Mouse (Mus musculus): ENCODE results near the gene Nipsnap1. TPM values are rescaled to one million over a fixed set of nuclear protein-coding genes. Genes with fewer than 3 reads are reported as not detected.
A peak's percentile ranks its signal among the peaks of the same experiment; 100 is the strongest.

The Nipsnap1 gene
- polyA plus RNA-seq, 1 experiment = 0.72 TPM

DNA sequence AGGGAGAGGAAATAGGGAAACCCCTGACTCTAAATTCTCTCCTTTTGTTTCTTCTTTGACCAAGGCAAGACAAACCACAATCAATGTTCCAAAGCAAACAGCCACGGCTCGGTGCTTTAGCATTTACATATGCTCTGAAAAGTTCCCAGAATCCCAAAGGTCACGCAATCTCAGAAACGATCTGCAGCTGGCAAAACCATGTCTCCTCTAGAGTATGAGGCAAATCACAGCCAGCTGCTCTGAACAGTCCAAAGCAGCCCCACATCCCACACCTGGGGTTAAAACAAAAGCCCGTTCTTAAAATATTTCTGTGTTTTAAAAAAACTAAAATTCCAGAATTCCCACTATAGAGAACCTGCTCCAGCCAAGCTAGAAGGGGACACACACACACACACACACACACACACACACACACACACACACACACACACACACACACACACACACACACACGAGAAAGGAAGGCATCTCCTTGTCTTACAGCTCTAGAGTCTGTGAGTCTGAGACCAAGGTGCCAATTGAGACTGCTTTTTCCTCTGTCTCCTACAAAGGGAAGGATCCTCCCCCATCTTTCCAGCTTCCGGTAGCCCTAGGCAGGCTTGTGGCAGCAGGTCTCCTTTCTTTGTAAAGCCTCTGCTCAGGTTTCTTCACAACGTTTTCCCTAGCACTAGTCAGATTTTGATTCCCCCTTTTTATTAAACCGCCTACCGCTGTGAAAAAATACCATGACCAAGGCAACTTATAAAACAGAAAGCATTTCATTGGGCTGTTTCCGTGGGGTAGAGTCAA lies 11.7 kb upstream of the Nipsnap1 start:
- H3K9me3 ChIP-seq (ENCODE audit: control insufficient read depth, low read length) = no peaks in the 10 kb centered on the region
- no peaks in the 10 kb centered on the region for H3K4me1 ChIP-seq (ENCODE audit: control insufficient read depth)
- H3K36me3 ChIP-seq (ENCODE audit: control insufficient read depth) = no peaks in the 10 kb centered on the region
- no peak overlapping the region for H3K4me3 ChIP-seq (replicated peaks)
- peaks cover 29% of the 10 kb centered on the region for H3K27me3 ChIP-seq (ENCODE audit: control insufficient read depth)
- TF ChIP-seq GATA1 (IDR thresholded peaks at IDR 0.05; ENCODE audit: low read length) = no peak
- TF ChIP-seq TAL1 (IDR thresholded peaks at IDR 0.05; ENCODE audit: low read length) = no peak

DNA sequence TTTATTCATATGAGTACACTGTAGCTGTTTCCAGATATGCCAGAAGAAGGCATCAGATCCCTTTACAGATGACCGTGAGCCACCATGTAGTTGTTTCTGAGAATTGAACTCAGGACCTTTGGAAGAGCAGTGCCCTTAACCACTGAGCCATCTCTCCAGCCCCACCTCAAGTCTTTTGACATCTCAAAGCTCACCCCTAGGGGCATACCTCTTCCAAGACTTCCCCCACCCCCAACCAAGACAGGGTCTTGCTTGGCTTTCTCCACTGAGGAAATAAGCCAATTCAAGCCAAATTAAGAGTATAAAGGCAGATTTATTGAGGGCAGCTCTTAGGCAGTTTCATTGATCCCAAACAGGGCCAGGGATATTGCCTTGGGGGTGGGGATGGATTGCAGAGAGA lies 11.0 kb upstream of the Nipsnap1 start:
- no peaks in the 10 kb centered on the region for H3K4me1 ChIP-seq (ENCODE audit: control insufficient read depth)
- no peak for TF ChIP-seq TAL1 (IDR thresholded peaks at IDR 0.05; ENCODE audit: low read length)
- no peaks in the 10 kb centered on the region for H3K9me3 ChIP-seq (ENCODE audit: control insufficient read depth, low read length)
- H3K36me3 ChIP-seq (ENCODE audit: control insufficient read depth) = no peaks in the 10 kb centered on the region
- H3K27me3 ChIP-seq (ENCODE audit: control insufficient read depth) = peaks cover 26% of the 10 kb centered on the region
- H3K4me3 ChIP-seq (replicated peaks) = no peak overlapping the region

DNA sequence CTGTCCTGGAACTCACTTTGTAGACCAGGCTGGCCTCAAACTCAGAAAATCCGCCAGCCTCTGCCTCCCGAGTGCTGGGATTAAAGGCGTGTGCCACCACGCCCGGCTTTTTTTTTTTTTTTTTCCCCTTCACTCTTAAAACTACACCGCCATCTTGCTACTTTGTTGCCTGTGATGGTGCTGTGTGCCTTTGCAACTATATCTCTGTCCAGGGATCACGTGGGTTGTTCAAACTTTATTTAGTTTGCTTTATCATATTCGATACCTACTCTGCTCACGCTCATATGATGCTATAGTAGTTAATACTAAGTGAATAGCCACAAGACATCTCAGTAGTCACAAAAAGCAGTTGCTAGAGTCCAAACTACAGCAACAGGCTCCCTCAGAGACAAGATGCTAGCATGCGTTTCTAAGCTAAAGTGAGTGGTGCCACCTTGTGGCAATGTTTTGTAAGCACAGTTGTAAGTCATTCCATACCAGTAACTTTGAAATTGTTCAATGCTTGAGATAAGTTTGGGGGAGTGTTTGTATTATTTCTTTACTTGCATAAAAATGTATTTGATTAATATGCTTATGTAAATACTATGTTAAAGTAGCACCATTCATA lies 8.0 kb upstream of the Nipsnap1 start:
- Histone ChIP-seq H3K4me3 (replicated peaks) (no peak overlapping the region), H3K36me3 (ENCODE audit: control insufficient read depth) (no peaks in the 10 kb centered on the region)

DNA sequence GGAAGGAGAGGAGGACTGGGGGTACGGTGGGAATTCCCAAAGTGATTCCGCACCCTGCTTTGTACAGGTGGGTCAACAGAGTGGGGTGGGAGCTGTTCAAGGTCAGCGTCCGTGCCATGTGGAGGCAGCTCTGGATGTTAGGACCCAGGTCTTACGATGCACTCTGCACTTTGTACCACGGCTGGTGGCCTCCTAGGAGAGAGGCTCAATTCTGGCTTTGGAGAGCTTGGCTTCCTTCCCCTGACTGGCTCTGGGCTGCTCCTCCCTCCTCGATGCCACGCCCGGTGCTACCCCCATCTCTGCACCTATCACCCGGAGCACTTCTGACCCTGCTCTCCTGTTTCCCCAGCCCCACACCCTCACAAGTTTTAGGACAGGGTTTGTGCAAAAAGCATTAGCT lies 800 bp downstream of the Nipsnap1 start:
- peaks cover 5% of the 10 kb centered on the region; the same call in 1 of the 2 replicates for H3K36me3 ChIP-seq (ENCODE audit: control insufficient read depth)
- H3K9me3 ChIP-seq (ENCODE audit: control insufficient read depth, low read length) = peaks cover 3% of the 10 kb centered on the region; the same call in 1 of the 2 replicates
- no peaks in the 10 kb centered on the region for H3K27me3 ChIP-seq (ENCODE audit: control insufficient read depth)
- TF ChIP-seq GATA1 (IDR thresholded peaks at IDR 0.05; ENCODE audit: low read length) (no peak), TAL1 (IDR thresholded peaks at IDR 0.05; ENCODE audit: low read length) (no peak)
- H3K4me1 ChIP-seq (ENCODE audit: control insufficient read depth) = peaks cover 15% of the 10 kb centered on the region
- peak overlapping the region; percentile 63 for H3K4me3 ChIP-seq (replicated peaks)

More for the DNA sequence above, 8.0 kb upstream of the Nipsnap1 start:
- Histone ChIP-seq H3K4me1 (ENCODE audit: control insufficient read depth) (no peaks in the 10 kb centered on the region), H3K9me3 (ENCODE audit: control insufficient read depth, low read length) (no peaks in the 10 kb centered on the region), H3K27me3 (ENCODE audit: control insufficient read depth) (peaks cover 14% of the 10 kb centered on the region)
- TF ChIP-seq GATA1 (IDR thresholded peaks at IDR 0.05; ENCODE audit: low read length) (no peak), TAL1 (IDR thresholded peaks at IDR 0.05; ENCODE audit: low read length) (no peak)

GRCm38 (mm10) chr11:4881087-4881486 lies 7.3 kb downstream of the Nipsnap1 start:
- TF ChIP-seq TAL1 (IDR thresholded peaks at IDR 0.05; ENCODE audit: low read length) = no peak
- no peak for TF ChIP-seq GATA1 (IDR thresholded peaks at IDR 0.05; ENCODE audit: low read length)
- Histone ChIP-seq H3K4me1 (ENCODE audit: control insufficient read depth) (no peaks in the 10 kb centered on the region; the same call in 1 of the 2 replicates), H3K9me3 (ENCODE audit: control insufficient read depth, low read length) (peaks cover 3% of the 10 kb centered on the region; the same call in 1 of the 2 replicates)

DNA sequence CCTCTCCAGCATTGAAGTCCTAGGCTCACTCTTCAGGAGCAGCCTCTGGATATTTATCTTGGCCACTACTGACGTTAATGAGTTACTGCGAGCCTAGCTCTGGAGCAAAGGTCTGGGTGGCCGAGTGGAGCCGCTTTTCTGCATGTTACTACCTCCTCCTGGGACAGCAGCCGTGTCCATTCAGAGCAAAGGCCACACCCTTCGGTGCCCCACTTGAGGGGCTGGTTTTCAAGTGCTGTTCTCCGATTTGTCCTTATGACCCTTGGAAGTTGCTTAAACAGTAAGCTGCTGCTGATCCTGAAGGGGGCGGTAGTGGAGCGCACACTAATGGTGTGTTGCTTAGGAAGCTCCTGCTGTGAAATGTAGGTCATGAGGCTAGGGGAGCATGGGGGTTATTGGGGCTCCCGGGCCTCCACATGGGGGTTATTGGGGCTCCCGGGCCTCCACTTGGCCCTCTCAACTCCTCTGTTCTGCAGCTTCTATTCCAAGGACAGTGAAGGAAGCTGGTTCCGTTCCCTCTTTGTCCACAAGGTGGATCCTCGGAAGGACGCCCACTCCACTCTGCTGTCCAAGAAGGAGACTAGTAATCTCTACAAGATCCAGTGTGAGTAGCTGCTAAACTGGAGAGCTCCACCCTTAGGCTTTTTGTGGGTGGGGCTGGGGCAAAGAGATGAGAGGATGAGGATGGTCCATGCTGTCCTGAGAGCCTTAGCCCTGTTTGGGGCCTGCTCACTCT lies 9.3 kb downstream of the Nipsnap1 start:
- H3K4me3 ChIP-seq (replicated peaks) = no peak overlapping the region
- TF ChIP-seq GATA1 (IDR thresholded peaks at IDR 0.05; ENCODE audit: low read length) (no peak), TAL1 (IDR thresholded peaks at IDR 0.05; ENCODE audit: low read length) (no peak)
- H3K27me3 ChIP-seq (ENCODE audit: control insufficient read depth) = no peaks in the 10 kb centered on the region

More at GRCm38 (mm10) chr11:4881087-4881486, 7.3 kb downstream of the Nipsnap1 start:
- Histone ChIP-seq H3K36me3 (ENCODE audit: control insufficient read depth) (peaks cover 12% of the 10 kb centered on the region; the same call in 1 of the 2 replicates), H3K4me3 (replicated peaks) (no peak overlapping the region), H3K27me3 (ENCODE audit: control insufficient read depth) (no peaks in the 10 kb centered on the region)

GRCm38 (mm10) chr11:4885385-4885903 lies 11.7 kb downstream of the Nipsnap1 start:
- Histone ChIP-seq H3K9me3 (ENCODE audit: control insufficient read depth, low read length) (no peaks in the 10 kb centered on the region), H3K27me3 (ENCODE audit: control insufficient read depth) (no peaks in the 10 kb centered on the region), H3K4me3 (replicated peaks) (no peak overlapping the region), H3K4me1 (ENCODE audit: control insufficient read depth) (no peaks in the 10 kb centered on the region; the same call in 1 of the 2 replicates), H3K36me3 (ENCODE audit: control insufficient read depth) (peaks cover 21% of the 10 kb centered on the region; the same call in 1 of the 2 replicates)
- no peak for TF ChIP-seq GATA1 (IDR thresholded peaks at IDR 0.05; ENCODE audit: low read length)
- no peak for TF ChIP-seq TAL1 (IDR thresholded peaks at IDR 0.05; ENCODE audit: low read length)

More for the DNA sequence above, 9.3 kb downstream of the Nipsnap1 start:
- Histone ChIP-seq H3K36me3 (ENCODE audit: control insufficient read depth) (peaks cover 8% of the 10 kb centered on the region; the same call in 1 of the 2 replicates), H3K4me1 (ENCODE audit: control insufficient read depth) (no peaks in the 10 kb centered on the region; the same call in 1 of the 2 replicates), H3K9me3 (ENCODE audit: control insufficient read depth, low read length) (no peaks in the 10 kb centered on the region)

- Histone ChIP-seq H3K4me1 (ENCODE audit: control insufficient read depth) (no peaks in the 10 kb centered on the region; the same call in 1 of the 2 replicates), H3K4me3 (replicated peaks) (no peak overlapping the region), H3K27me3 (ENCODE audit: control insufficient read depth) (no peaks in the 10 kb centered on the region), H3K9me3 (ENCODE audit: control insufficient read depth, low read length) (no peaks in the 10 kb centered on the region), H3K36me3 (ENCODE audit: control insufficient read depth) (peaks cover 26% of the 10 kb centered on the region; the same call in 1 of the 2 replicates)
- no peak for TF ChIP-seq TAL1 (IDR thresholded peaks at IDR 0.05; ENCODE audit: low read length)
- no peak for TF ChIP-seq GATA1 (IDR thresholded peaks at IDR 0.05; ENCODE audit: low read length)
Measured at GRCm38 (mm10) chr11:4886987-4887386, 13.2 kb downstream of the Nipsnap1 start.
